Mouse (Mus musculus) urinary bladder, postnatal 25 days (tissue): ENCODE measurements at regions not wholly inside any gene's neighbourhood (a gene's known extent, or its start where the extent isn't known, plus 50 kb on each side); places are given as distances from the start of the nearest gene placed in this dataset.

Source experiments
- DNase-seq: peaks from one replicate; pipeline ENCODE4 v3.0.0; 2022; ENCODE audit warnings: low spot score

DNA sequence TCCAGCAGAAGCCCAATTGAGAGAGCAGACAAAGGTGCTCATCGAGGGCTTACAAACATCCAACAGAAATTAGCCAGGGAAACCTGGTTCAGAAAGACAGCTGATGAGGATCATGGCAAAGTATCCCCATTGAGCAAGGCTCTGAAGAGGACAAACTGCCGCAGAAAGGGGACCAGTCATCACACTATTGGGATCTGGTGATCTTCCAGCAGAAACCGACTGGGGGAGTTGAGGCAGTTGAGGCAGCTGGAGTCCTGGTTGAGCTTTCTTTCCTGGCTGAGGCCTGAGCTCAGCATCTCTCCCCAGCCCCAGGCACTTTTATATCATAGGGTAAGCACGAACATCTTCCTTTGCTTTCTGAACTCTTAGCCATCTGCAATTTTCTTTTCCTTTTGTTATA is 282.7 kb downstream of the Insig2 start:
- DNase-seq, result no peak

GRCm38 (mm10) chr1:121050695-121051495 is 281.5 kb downstream of the Insig2 start:
- DNase-seq, result no peak

- no peak for DNase-seq
Observed at GRCm38 (mm10) chr1:121051496-121052119, 280.8 kb downstream of the Insig2 start.

DNA sequence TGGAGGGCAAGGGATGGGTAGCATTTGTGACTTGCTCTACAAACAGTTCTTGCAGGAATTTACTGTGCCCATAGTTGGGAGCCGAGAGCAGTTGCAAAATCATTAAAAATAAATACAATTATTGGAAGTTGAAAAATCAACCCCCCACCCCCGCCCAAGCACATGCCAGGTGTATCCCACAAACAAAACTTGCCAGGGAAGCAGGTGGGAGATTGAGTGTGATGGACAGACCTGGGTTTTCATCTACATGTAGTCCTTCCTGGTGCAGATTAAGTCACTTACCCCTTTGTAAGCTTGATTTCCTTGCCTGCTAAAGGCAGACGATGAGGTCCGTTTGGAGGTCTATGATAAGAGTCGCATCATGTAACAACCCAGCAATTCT is 280.3 kb downstream of the Insig2 start:
- no peak for DNase-seq

- DNase-seq, result peak; percentile 7
Observed at GRCm38 (mm10) chr1:121053692-121054091, 278.7 kb downstream of the Insig2 start.

GRCm38 (mm10) chr1:121074569-121074968 is 257.8 kb downstream of the Insig2 start:
- DNase-seq, result no peak

GRCm38 (mm10) chr1:121082839-121083238 is 249.6 kb downstream of the Insig2 start:
- DNase-seq, result no peak

DNA sequence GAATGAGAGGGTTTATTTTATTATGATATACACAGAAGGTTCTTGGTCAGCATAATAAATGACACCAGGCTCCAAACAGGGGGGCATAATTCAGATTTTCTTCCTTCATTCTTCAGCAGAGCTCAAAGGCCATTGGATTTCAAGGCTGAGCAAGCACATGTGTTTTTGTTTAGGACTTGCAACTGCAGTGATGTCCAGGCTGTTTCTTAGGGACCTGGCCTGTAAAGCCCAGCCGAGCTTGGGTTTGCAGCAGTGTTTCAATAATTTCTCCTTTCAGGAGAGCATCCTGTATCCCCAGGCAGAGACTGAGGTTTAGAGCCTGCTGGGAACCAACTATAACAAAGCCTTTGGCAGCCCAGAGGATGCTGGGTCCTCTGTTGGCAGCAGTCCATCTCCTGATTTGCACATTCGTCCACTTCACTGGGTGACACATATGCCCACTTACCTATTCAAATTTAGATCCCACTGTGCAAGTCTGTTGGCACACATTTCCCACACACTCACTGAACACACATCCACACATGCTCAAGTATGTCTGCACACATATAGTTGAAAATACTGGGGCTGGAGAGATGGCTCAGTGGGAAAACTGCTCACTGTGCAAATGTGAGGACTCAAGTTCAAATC is 247.2 kb downstream of the Insig2 start:
- DNase-seq, result no peak

DNA sequence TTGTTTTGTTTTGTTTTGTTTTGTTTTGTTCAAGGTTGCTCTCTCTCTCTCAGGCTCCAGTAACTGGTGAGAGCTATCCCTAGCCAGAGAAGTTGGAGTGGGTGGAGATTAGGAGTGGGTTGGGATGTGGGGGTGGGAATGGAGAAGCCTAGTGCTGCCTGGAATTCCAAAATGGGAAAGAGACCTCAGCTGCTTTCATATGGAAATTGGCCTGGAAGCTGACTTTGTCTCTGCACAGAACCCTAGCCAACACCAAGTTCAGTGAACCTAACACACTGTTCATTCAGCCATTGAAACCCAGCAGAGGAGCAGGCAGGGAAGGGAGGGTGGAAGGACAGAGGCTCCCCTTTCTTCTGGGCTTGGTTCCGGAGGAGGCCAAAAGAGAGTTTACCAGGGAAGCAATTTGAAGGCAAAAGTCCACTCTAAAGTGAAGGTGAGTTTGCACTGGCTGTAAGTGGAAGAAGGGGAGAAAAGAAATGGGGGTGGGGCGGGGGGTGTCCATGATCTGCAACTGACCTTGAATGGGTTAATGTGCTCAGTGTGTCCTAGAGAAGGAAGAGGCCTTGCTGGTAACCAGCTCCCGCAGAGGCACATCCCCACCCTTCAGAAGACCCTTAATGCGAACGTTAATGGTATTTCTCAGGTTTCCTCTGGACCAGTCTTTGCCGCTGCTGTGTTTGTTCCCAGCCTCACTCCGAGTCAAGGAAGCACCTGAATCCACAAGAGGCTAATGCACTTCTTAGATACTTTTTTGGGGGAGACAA is 245.1 kb downstream of the Insig2 start:
- no peak for DNase-seq

- DNase-seq, result no peak
Observed at GRCm38 (mm10) chr1:121090628-121091027, 241.8 kb downstream of the Insig2 start.

DNA sequence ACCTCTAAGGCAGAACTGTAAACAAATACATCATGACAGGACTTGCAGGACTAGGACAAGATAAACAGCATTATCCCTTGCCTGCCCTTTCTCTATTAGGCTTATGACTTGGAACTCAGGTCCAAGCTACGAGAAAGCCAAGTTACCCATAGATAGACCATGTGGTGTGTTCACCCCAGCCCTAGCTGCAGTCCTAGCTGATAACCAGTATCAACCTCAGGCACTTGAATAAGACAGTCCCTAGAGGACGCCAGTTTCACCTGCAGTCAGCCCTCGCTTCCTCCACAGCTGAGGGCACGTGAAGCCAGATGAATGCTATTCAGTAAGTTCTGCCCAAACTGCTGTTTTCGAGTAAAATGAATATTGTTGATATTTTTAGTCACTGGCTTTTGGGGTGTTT is 239.5 kb downstream of the Insig2 start:
- no peak for DNase-seq

DNA sequence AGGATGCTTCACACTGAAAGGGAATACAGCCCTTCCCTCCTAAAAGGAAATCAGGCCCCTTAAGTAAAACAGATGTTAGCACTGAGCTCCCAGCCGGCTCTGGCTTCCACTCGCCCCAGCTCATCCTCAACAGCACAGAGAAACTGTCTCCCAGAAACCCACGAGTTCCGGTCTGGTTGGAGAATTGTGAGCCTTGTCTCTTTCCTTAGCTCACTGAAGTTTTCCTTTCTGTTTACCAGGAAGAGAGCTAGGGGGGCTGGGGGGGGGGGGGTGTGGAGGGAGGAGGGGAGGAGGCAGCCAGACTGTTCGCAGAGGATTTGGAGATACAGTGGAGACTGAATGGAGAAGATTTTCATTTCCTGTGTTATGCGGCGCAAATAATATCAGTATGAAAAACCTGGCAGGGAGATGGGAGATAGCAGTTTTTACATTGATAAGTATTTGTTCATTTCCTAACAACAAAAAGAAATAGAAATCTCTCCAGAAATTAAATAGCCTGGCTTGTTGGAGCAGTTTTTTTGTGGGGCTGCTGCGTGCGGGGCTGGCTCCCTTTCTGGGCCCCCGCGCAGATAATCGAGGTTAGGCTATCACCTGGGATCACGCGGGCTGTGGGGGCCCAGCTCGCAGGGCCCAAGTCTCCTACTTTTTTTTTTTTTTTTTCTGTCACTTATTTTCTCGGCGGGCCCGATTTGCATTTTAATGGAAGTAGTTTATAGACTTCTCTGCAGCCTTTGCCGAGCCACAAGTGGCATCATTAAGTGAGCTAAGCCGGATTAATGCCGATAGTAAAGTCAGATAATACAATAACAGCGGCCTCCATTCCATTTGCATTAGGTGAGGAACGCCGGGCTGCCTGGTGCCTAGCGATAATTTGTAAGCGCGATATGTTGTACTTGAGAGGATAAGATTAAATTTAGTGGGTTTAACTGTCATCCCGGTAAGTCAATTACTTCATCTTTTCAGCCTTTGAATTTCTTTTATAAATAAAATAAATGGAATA is 235.5 kb downstream of the Insig2 start:
- DNase-seq, result peak; percentile 11

GRCm38 (mm10) chr1:121111776-121112344 is 220.5 kb downstream of the Insig2 start:
- DNase-seq, result no peak

GRCm38 (mm10) chr1:121112464-121112863 is 219.9 kb downstream of the Insig2 start:
- DNase-seq, result no peak

DNA sequence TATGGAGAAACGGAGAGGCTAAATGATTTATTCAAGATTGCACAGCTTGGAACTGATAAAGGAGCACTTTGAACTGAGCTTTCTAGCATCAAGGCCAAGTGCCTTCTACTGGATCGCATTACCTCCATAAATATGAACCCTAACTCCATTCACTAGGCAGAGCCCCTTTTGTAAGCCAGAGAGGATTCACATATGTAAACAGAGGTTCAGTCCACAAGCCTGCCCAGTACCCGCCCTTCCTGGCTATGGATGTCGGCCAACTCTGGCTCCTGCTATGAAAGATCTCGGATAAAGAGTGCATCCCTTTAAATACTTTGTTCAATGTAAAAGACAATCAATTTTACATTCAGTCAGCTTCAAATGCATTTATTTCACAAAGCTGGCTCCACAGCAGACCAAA is 215.8 kb downstream of the Insig2 start:
- DNase-seq, result no peak

DNA sequence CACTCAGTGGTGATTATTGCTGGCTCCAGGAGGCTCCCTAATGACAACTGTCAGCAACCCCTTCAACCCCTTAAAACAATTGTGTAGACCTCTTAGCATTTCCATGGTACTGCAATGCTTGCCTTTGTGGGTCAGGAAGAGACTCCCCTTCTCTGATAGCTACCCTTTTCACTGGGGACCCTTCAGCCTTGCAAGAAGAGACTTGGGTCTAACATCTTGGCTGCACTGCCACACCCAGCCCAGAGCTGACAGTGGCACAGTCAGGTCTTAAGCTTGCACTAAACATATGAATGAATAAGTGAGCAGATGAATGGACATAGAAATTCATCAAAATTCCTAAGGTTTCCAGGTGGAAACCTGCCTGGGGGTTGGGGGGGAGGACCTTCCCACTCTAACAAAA is 209.0 kb downstream of the Insig2 start:
- no peak for DNase-seq

GRCm38 (mm10) chr1:121136284-121136683 is 196.1 kb downstream of the Insig2 start:
- DNase-seq, result no peak

- no peak for DNase-seq
Observed at GRCm38 (mm10) chr1:121136846-121137245, 195.5 kb downstream of the Insig2 start.

- DNase-seq, result no peak
Observed at GRCm38 (mm10) chr1:121144981-121145380, 187.4 kb downstream of the Insig2 start.

DNA sequence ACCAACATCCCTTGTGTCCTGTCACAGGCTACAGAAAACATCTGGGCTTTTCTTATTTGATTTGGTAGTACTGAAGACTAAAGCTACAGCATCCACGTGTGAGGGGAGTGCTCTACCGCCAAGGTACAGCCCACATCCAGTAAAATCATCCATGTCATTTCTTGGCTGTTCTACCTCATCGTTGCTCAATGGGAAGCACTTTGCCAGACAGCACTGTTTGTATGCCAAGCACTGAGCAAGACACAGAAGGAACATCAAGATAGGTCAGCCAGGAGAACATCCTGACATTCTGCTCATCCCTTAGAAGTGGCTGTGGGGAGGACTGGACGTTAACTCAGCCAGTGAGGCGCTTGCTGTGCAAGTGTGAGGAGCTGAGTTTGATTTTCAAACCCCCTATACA is 178.9 kb downstream of the Insig2 start:
- peak; percentile 7 for DNase-seq

DNA sequence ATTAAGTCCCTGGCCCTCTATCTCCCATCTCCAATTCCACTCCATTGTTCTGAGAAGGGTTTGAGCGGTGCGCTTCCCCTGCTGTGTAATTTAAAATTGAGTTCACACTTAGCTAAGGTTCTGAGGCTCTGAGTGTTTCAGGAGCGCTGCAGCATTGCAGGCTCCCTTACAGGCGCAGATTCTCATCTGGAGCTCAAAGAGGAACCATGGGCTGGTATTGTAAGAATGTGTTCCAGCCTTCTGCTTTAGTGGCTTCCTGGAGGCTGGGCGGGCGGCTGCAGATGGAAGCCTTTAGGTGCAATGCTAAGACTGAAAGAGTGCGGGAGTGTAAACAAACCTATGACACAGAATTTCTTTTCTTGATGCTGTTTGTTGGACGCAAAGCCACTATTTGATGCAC is 177.8 kb downstream of the Insig2 start:
- no peak for DNase-seq
